Mouse (Mus musculus): Measurements from ENCODE around the gene Zcchc2.

DNA sequence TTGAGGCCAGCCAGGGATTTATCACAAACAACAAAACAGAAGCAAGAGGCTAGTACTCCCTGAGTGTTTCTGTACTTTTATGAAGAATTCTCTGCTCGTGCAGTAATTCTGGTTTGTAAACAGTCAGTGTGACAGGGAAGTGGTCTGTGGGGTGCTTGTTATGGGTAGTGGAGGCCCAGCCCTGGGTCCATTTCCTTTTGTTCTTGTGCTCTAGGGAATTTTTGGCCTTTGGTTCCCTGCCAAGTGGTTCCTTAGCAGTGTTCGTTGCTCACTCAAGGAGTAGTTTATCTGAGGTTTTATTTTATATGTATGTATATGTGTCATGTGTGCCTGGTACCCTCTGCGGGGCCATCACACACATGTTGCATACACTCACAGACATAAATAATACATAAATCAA, 7.1 kb downstream of the Zcchc2 start:
- TF ChIP-seq CTCF (IDR thresholded peaks at IDR 0.05; ENCODE audit: control insufficient read depth, insufficient read depth, low read length) (no peak), POLR2A (IDR thresholded peaks at IDR 0.05; ENCODE audit: borderline replicate concordance, control insufficient read depth, low read depth, low read length) (no peak)
